Mouse (Mus musculus): ENCODE measurements around the gene 4931440F15Rik. TPM values are rescaled to one million over a fixed set of nuclear protein-coding genes. Genes with fewer than 3 reads are reported as not detected.
"Not testable (repeated sequence)": the region's sequence is repeated elsewhere in the genome, so short reads cannot be mapped to it uniquely, and the experiment has no call there.

4931440F15Rik gene
- total RNA-seq (2012; rRNA removed) (0.08 and 0.13 TPM in 2 replicates), polyA plus RNA-seq (2012; ENCODE audit: insufficient read depth in 1 of 2, insufficient read length in 2 of 2, low read depth in 1 of 2, low replicate concordance in 2 of 2, missing spikeins in 1 of 2) (under 1 TPM in 1 of 2 experiments, not detected in 1; 0.06 TPM)

DNA sequence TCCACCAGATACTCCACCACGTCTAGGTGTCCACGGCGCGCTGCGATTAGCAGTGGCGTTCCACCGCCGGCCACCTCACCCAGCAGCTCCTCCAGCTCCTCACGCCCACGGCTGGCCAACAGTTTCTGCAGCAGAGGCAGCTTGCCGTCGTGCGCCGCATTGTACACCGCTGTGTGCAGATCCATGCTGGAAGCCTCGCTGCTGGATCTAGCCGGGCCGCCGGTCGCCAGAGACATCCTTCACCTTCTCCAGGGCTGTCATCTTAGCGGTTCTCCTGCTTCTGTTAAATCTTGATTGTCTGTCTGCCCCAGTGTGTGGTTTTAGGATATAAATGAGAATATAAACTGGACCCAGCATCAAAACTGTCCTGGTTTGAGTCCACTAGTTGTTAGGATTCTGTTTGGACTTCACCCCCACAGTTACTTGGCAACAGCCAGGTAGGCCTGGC lies at the start of gene 4931440F15Rik:
TSS of gene 4931440F15Rik (minus strand) at position 398 of the 448 bp plus-strand sequence.
- H3K27me3 ChIP-seq (ENCODE audit: control insufficient read depth in 1 of 2, insufficient read depth in 2 of 2, low read length in 2 of 2); H3K27ac ChIP-seq (ENCODE audit: control insufficient read depth, low read depth, low read length); H3K9me3 ChIP-seq (replicated peaks; ENCODE audit: insufficient read depth, low read length); H3K36me3 ChIP-seq (ENCODE audit: control insufficient read depth in 1 of 2, insufficient read depth in 2 of 2, low read length in 2 of 2); DNase-seq (ENCODE audit: low read depth, low spot score); H3K9ac ChIP-seq (ENCODE audit: control insufficient read depth, low read depth, low read length, poor library complexity, severe bottlenecking); H3K4me3 ChIP-seq (ENCODE audit: control insufficient read depth in 1 of 2, insufficient read depth in 1 of 2, low read depth in 2 of 2, low read length in 2 of 2); H3K79me2 ChIP-seq (ENCODE audit: control insufficient read depth, insufficient read depth, low read length, poor library complexity): not testable (repeated sequence)
- H3K4me1 ChIP-seq (ENCODE audit: control insufficient read depth in 1 of 2, insufficient read depth in 2 of 2, low read length in 2 of 2): peaks cover 4 to 13% of the 10 kb centered on the region in 2 experiments; a peak in 1 of 4 replicates

DNA sequence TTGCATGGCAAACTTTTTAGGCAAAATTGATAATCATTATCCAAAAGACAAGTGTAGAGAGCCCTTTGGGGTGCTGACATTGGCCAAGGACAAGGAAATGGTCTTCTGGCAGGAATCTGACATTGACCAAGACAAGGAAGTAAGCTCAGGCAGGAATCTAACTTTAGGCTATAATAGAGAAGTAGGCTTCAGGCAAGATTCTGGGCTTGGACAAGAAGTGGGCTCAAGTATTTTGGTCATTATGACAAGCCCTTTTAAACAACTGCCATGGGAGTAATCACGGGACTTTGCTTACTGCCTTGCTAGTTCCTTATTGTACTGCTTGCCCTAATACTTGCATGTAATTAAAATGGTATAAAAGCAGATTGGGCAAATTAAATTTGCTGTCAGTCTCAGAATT lies 49.3 kb upstream of the 4931440F15Rik start:
- H3K4me3 ChIP-seq (ENCODE audit: control insufficient read depth in 1 of 2, insufficient read depth in 1 of 2, low read depth in 2 of 2, low read length in 2 of 2); H3K79me2 ChIP-seq (ENCODE audit: control insufficient read depth, insufficient read depth, low read length, poor library complexity); H3K9me3 ChIP-seq (replicated peaks; ENCODE audit: insufficient read depth, low read length); DNase-seq (ENCODE audit: low read depth, low spot score); H3K36me3 ChIP-seq (ENCODE audit: control insufficient read depth in 1 of 2, insufficient read depth in 2 of 2, low read length in 2 of 2); H3K27ac ChIP-seq (ENCODE audit: control insufficient read depth, low read depth, low read length); H3K27me3 ChIP-seq (ENCODE audit: control insufficient read depth in 1 of 2, insufficient read depth in 2 of 2, low read length in 2 of 2); H3K9ac ChIP-seq (ENCODE audit: control insufficient read depth, low read depth, low read length, poor library complexity, severe bottlenecking); H3K4me1 ChIP-seq (ENCODE audit: control insufficient read depth in 1 of 2, insufficient read depth in 2 of 2, low read length in 2 of 2): not testable (repeated sequence)

DNA sequence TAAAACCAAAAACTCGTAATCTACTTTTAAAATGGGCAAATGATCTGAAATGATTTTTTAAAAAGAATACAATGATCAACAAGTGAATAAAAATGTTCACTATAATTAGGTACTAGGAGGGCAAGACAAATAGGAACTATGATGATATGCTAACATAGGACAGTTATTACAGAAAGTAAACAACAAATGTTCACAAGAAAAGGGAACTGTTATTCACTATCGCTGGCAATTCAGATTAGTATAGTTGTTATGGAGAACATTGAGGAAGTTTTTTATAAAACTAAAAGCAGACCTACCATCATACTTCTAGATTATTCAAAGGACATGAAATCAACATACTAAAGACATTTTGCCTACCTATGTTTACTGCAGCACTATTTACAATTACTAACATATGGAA lies 44.7 kb upstream of the 4931440F15Rik start:
- DNase-seq (ENCODE audit: low read depth, low spot score): peak; percentile 69
- no peak overlapping the region; the same call in 1 of the 2 replicates for H3K27ac ChIP-seq (ENCODE audit: control insufficient read depth, low read depth, low read length)
- no peaks in the 10 kb centered on the region for H3K9me3 ChIP-seq (replicated peaks; ENCODE audit: insufficient read depth, low read length)
- peaks cover 0 to 6% of the 10 kb centered on the region in 2 experiments; a peak in 2 of 4 replicates for H3K4me1 ChIP-seq (ENCODE audit: control insufficient read depth in 1 of 2, insufficient read depth in 2 of 2, low read length in 2 of 2)
- H3K79me2 ChIP-seq (ENCODE audit: control insufficient read depth, insufficient read depth, low read length, poor library complexity): no peaks in the 10 kb centered on the region
- no peak overlapping the region for H3K9ac ChIP-seq (ENCODE audit: control insufficient read depth, low read depth, low read length, poor library complexity, severe bottlenecking)
- H3K36me3 ChIP-seq (ENCODE audit: control insufficient read depth in 1 of 2, insufficient read depth in 2 of 2, low read length in 2 of 2): peaks cover 0 to 3% of the 10 kb centered on the region in 2 experiments; a peak in 2 of 4 replicates
- H3K27me3 ChIP-seq (ENCODE audit: control insufficient read depth in 1 of 2, insufficient read depth in 2 of 2, low read length in 2 of 2): no peaks in the 10 kb centered on the region
- H3K4me3 ChIP-seq (ENCODE audit: control insufficient read depth in 1 of 2, insufficient read depth in 1 of 2, low read depth in 2 of 2, low read length in 2 of 2): no peak overlapping the region
- TF ChIP-seq MYB (IDR thresholded peaks at IDR 0.05; ENCODE audit: low read depth, low read length) (no peak), UBTF (IDR thresholded peaks at IDR 0.05; ENCODE audit: borderline replicate concordance, insufficient read depth, low read depth, low read length) (no peak), HCFC1 (IDR thresholded peaks at IDR 0.05; ENCODE audit: low read depth, low read length) (peak; percentile 29; the same call in 1 of the 2 replicates), USF2 (IDR thresholded peaks at IDR 0.05; ENCODE audit: borderline replicate concordance in 1 of 2, insufficient read depth in 1 of 2, low read depth in 1 of 2, low read length in 2 of 2) (no peak), ZNF384 (IDR thresholded peaks at IDR 0.05; ENCODE audit: low read depth, low read length) (peak; percentile 77), CHD1 (IDR thresholded peaks at IDR 0.05; ENCODE audit: low read depth, low read length) (no peak), GATA1 (IDR thresholded peaks at IDR 0.05; ENCODE audit: low read depth, low read length) (peak; percentile 76), POLR2AphosphoS5 (IDR thresholded peaks at IDR 0.05; ENCODE audit: borderline replicate concordance, low read depth, low read length) (no peak), ZMIZ1 (IDR thresholded peaks at IDR 0.05; ENCODE audit: low read depth, low read length) (no peak), JUND (IDR thresholded peaks at IDR 0.05; ENCODE audit: low read depth, low read length) (no peak), SMC3 (IDR thresholded peaks at IDR 0.05; ENCODE audit: low read depth, low read length) (no peak), TCF12 (IDR thresholded peaks at IDR 0.05; ENCODE audit: low read depth, low read length) (no peak), NELFE (IDR thresholded peaks at IDR 0.05; ENCODE audit: low read depth, low read length) (no peak), RCOR1 (IDR thresholded peaks at IDR 0.05; ENCODE audit: low read depth, low read length) (peak; percentile 41; the same call in 1 of the 2 replicates), ETS1 (IDR thresholded peaks at IDR 0.05; ENCODE audit: low read depth, low read length) (peak; percentile 57; the same call in 1 of the 2 replicates), MXI1 (IDR thresholded peaks at IDR 0.05; ENCODE audit: low read depth, low read length) (no peak), USF1 (IDR thresholded peaks at IDR 0.05; ENCODE audit: low read depth, low read length) (no peak), MYC (IDR thresholded peaks at IDR 0.05; ENCODE audit: low read depth, low read length) (no peak), CHD2 (IDR thresholded peaks at IDR 0.05; ENCODE audit: low read length) (no peak), GABPA (IDR thresholded peaks at IDR 0.05; ENCODE audit: low read depth, low read length) (no peak), SIN3A (IDR thresholded peaks at IDR 0.05; ENCODE audit: low read length) (no peak; the same call in 1 of the 2 replicates), ZKSCAN1 (IDR thresholded peaks at IDR 0.05; ENCODE audit: low read depth, low read length) (no peak), NRF1 (IDR thresholded peaks at IDR 0.05; ENCODE audit: insufficient read depth, low read depth, low read length, poor library complexity, severe bottlenecking) (no peak), RAD21 (IDR thresholded peaks at IDR 0.05; ENCODE audit: low read depth, low read length) (no peak), BHLHE40 (IDR thresholded peaks at IDR 0.05; ENCODE audit: borderline replicate concordance, low read depth, low read length) (no peak)
